Mouse (Mus musculus) midbrain, embryonic 10.5 days (tissue): ENCODE results near the gene Cckar. TPM values are rescaled to one million over a fixed set of nuclear protein-coding genes. Genes with fewer than 3 reads are reported as not detected.
"Not testable (repeated sequence)": the region's sequence is repeated elsewhere in the genome, so short reads cannot be mapped to it uniquely, and the experiment has no call there.

Source experiments
- DNase-seq: peaks from one replicate; pipeline ENCODE4 v3.0.0-alpha.2; 2017; ENCODE audit warnings: low spot score
- H3K27ac ChIP-seq: fragments of 300-500 bp; sonication (generic); replicated peaks from 2 replicates; pipeline ENCODE4 v1.5.1; 2016; ENCODE audit warnings: mild to moderate bottlenecking
- H3K27me3 ChIP-seq: fragments of 300-500 bp; sonication (generic); 2 replicates; pipeline ENCODE4 v1.6.1; 2016; ENCODE audit warnings: low read depth, mild to moderate bottlenecking; ENCODE audit not compliant: poor library complexity, severe bottlenecking
- H3K36me3 ChIP-seq: fragments of 300-500 bp; sonication (generic); 2 replicates; pipeline ENCODE4 v1.6.1; 2016; ENCODE audit warnings: mild to moderate bottlenecking, moderate library complexity
- H3K4me1 ChIP-seq: fragments of 300-500 bp; sonication (generic); 2 replicates; pipeline ENCODE4 v1.6.1; 2016
- H3K4me3 ChIP-seq: fragments of 300-500 bp; sonication (generic); 2 replicates; pipeline ENCODE4 v1.5.1; 2016; ENCODE audit warnings: mild to moderate bottlenecking, moderate library complexity
- H3K9me3 ChIP-seq: fragments of 300-500 bp; sonication (generic); replicated peaks from 2 replicates; pipeline ENCODE4 v1.6.1; 2016; ENCODE audit warnings: mild to moderate bottlenecking
- WGBS: fragments of 180-500 bp; shearing (Covaris S2); methylation state at CpG from one replicate; pipeline ENCODE4 v1.1.7; 2016; 5-methylcytosine and 5-hydroxymethylcytosine counted together
- polyA plus RNA-seq: library from polyadenylated mRNA; unstranded; fragments of >200 nt; fragmentation: Nextera tagmentation; extraction: Ambion mirVana; gene quantifications from 2 replicates; pipeline ENCODE4 v1.2.1, GENCODE M21; 2016

Cckar gene
- polyA plus RNA-seq, 1 experiment from 2014 or later, result 0.63 TPM

GRCm38 (mm10) chr5:53691577-53691976 is 15.9 kb downstream of the Cckar start:
- Histone ChIP-seq H3K9me3 (no peaks in the 10 kb centered on the region), H3K4me1 (no peaks in the 10 kb centered on the region), H3K27me3 (no peaks in the 10 kb centered on the region), H3K36me3 (no peaks in the 10 kb centered on the region), H3K27ac (no peak overlapping the region), H3K4me3 (no peak overlapping the region)
- 73% methylated on average over 3 of the region's 3 CpGs for WGBS
- no peak for DNase-seq

DNA sequence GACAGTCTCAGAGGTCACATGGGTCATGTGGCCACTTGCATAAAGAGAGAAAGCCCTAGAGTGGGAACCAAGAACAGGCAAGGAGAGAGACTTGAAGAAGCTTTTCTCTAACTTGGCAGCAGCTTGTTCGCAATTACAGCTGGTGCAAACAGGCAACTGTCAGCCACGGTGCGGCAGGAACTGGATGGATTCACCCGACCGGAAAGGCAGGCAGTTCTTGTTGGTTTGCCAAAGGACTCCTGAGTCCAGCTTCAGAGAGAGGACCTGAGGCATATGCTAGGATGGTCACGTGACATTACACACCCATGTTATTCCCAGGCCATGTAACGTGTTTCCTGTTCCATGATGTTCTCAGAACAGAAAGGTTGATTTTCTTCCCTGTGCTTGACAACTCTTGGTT is 19.2 kb downstream of the Cckar start:
- Histone ChIP-seq H3K9me3 (no peaks in the 10 kb centered on the region), H3K4me1 (peaks cover 8% of the 10 kb centered on the region; the same call in 1 of the 2 replicates), H3K4me3 (no peak overlapping the region), H3K36me3 (no peaks in the 10 kb centered on the region), H3K27ac (no peak overlapping the region), H3K27me3 (no peaks in the 10 kb centered on the region)
- DNase-seq, result no peak
- 88% methylated on average over 7 of the region's 7 CpGs for WGBS

- 96% methylated on average over 2 of the region's 2 CpGs for WGBS
- Histone ChIP-seq H3K36me3 (no peaks in the 10 kb centered on the region), H3K9me3 (no peaks in the 10 kb centered on the region), H3K27ac (no peak overlapping the region), H3K4me1 (peaks cover 8% of the 10 kb centered on the region; the same call in 1 of the 2 replicates), H3K4me3 (no peak overlapping the region), H3K27me3 (no peaks in the 10 kb centered on the region)
- DNase-seq, result no peak
Observed at GRCm38 (mm10) chr5:53686379-53686778, 21.1 kb downstream of the Cckar start.

- Histone ChIP-seq H3K27ac (no peak overlapping the region), H3K9me3 (no peaks in the 10 kb centered on the region), H3K4me1 (peaks cover 8% of the 10 kb centered on the region; the same call in 1 of the 2 replicates), H3K4me3 (no peak overlapping the region), H3K36me3 (no peaks in the 10 kb centered on the region), H3K27me3 (no peaks in the 10 kb centered on the region)
- no peak for DNase-seq
- 91% methylated on average over 4 of the region's 4 CpGs for WGBS
Observed at GRCm38 (mm10) chr5:53685623-53686022, 21.9 kb downstream of the Cckar start.

DNA sequence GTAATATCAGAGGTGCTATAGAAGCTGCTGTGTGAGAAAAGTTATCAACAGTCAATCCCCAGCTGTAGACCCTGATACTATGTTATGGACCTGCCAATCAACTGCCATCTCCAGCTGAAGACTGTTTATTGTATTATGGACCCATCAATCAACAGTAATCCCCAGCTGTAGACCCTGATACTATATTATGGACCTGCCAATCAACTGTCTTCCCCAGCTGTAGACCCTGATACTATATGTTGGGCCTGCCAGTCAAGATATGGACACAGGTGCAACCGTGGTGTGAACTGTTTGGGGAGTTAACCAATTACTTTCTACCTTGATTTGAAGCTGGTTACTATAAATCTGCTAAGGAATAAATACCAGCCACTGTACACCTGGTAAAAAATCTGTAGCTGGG is 23.1 kb downstream of the Cckar start:
- 95% methylated on average over 1 of the region's 1 CpGs for whole genome bisulfite sequencing
- DNase-seq, result no peak
- peaks cover 8% of the 10 kb centered on the region; the same call in 1 of the 2 replicates for H3K4me1 ChIP-seq
- H3K27ac ChIP-seq, result no peak overlapping the region
- no peaks in the 10 kb centered on the region for H3K36me3 ChIP-seq
- no peaks in the 10 kb centered on the region for H3K9me3 ChIP-seq
- H3K4me3 ChIP-seq, result no peak overlapping the region
- H3K27me3 ChIP-seq, result no peaks in the 10 kb centered on the region

DNA sequence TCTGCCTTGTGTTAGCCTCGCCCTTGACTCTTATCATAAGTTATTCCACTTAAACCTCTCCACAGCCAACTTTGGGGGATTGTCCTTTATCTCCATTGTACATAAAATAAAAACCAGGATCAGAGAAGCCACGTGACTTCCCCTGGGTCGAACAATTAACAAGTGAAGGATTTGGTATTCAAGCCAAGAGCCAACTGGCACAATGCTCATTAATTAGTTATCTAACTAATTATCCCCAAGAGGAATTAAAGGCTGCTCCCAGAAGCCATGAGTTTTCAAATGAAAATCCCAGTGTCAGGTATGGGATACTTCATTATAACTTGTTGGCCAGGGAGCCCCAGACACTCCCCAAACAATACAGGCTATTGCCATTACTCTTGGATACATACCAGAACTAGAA is 23.6 kb downstream of the Cckar start:
- no peaks in the 10 kb centered on the region for H3K36me3 ChIP-seq
- no peaks in the 10 kb centered on the region for H3K27me3 ChIP-seq
- no peak overlapping the region for H3K4me3 ChIP-seq
- H3K4me1 ChIP-seq, result peaks cover 8% of the 10 kb centered on the region; the same call in 1 of the 2 replicates
- H3K27ac ChIP-seq, result no peak overlapping the region
- WGBS, result 81% methylated on average over 3 of the region's 3 CpGs
- no peaks in the 10 kb centered on the region for H3K9me3 ChIP-seq
- no peak for DNase-seq

- H3K4me1 ChIP-seq, result 0 out of 2 replicates have a peak, but pooled peaks cover 5% of the 10 kb centered on the region
- 77% methylated on average over 6 of the region's 6 CpGs for whole genome bisulfite sequencing
Observed at GRCm38 (mm10) chr5:53679651-53680050, 27.9 kb downstream of the Cckar start.

DNA sequence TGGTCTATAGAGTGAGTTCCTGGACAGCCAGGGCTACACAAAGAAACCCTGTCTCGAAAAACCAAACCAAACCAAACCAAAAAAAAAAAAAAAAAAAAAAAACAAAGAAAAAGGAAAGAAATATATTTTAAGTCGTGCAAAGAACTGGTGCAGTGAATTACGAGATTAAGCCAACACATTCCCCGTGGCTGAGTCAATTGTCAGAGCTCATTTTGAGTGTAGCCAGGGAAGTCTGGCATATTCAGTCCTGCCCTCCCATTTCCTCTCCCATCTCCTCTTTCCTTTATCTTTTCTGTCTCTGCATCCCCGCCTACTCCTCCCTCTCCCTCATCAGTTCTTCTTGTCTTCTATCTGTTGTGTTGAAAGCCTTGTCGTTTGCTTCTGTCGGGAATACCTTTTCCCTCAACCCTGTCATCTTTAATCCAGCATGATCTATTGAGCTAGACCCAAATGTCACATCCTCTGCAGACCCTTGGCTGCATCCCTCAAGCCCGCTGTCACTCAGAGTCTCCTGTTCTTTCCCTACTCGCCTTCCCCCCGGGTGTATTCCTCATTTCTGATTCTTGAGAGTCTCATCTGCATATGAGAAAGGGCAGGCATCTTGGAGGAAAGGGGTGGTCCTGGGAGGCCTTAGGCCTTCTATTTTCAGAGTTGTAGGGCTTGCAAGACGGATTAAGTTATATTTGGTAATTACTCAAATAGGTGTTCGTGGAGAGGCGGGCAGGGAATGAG is 29.3 kb downstream of the Cckar start:
- no peak for DNase-seq
- WGBS, result 63% methylated on average over 13 of the region's 13 CpGs
- H3K4me3 ChIP-seq, result no peak overlapping the region
- no peaks in the 10 kb centered on the region for H3K9me3 ChIP-seq
- H3K27ac ChIP-seq, result no peak overlapping the region
- 0 out of 2 replicates have a peak, but pooled peaks cover 5% of the 10 kb centered on the region for H3K4me1 ChIP-seq
- no peaks in the 10 kb centered on the region for H3K36me3 ChIP-seq
- H3K27me3 ChIP-seq, result no peaks in the 10 kb centered on the region

More at GRCm38 (mm10) chr5:53679651-53680050, 27.9 kb downstream of the Cckar start:
- Histone ChIP-seq H3K36me3 (no peaks in the 10 kb centered on the region), H3K27me3 (no peaks in the 10 kb centered on the region), H3K4me3 (no peak overlapping the region), H3K9me3 (no peaks in the 10 kb centered on the region), H3K27ac (no peak overlapping the region)
- no peak for DNase-seq

DNA sequence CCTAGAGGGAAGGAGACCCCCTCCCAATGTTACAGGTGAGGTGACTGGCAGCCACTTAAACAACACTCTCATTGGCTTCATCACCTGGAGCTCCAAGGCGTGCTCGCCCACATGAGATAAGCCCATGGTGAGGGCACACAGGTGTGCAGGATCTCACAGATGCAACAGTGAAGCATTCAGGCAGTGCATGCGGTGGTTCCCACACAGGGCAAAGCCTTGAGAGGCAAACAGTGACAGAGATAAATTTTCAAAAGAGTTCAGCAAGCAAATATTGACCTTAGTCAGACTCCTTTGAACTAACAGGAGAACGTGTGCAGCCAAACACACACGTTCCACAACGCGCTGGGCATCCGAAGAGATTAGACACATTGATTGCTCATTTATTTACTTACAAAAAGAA is 30.8 kb downstream of the Cckar start:
- H3K27ac ChIP-seq, result no peak overlapping the region
- H3K9me3 ChIP-seq, result no peaks in the 10 kb centered on the region
- no peak for DNase-seq
- 92% methylated on average over 8 of the region's 8 CpGs for WGBS
- H3K4me3 ChIP-seq, result no peak overlapping the region
- no peaks in the 10 kb centered on the region for H3K36me3 ChIP-seq
- 0 out of 2 replicates have a peak, but pooled peaks cover 5% of the 10 kb centered on the region for H3K4me1 ChIP-seq
- no peaks in the 10 kb centered on the region for H3K27me3 ChIP-seq

- H3K9me3 ChIP-seq, DNase-seq, H3K36me3 ChIP-seq, H3K27me3 ChIP-seq, H3K27ac ChIP-seq, H3K4me1 ChIP-seq, H3K4me3 ChIP-seq: not testable (repeated sequence)
- WGBS, result 94% methylated on average over 6 of the region's 6 CpGs
Observed at GRCm38 (mm10) chr5:53673493-53674150, 33.9 kb downstream of the Cckar start.

GRCm38 (mm10) chr5:53672352-53672751 is 35.2 kb downstream of the Cckar start:
- no peak overlapping the region for H3K4me3 ChIP-seq
- no peak overlapping the region for H3K27ac ChIP-seq
- no peaks in the 10 kb centered on the region for H3K9me3 ChIP-seq
- H3K27me3 ChIP-seq, result no peaks in the 10 kb centered on the region
- WGBS, result 38% methylated on average over 5 of the region's 5 CpGs
- DNase-seq, result peak; percentile 75
- no peaks in the 10 kb centered on the region for H3K4me1 ChIP-seq
- no peaks in the 10 kb centered on the region for H3K36me3 ChIP-seq

DNA sequence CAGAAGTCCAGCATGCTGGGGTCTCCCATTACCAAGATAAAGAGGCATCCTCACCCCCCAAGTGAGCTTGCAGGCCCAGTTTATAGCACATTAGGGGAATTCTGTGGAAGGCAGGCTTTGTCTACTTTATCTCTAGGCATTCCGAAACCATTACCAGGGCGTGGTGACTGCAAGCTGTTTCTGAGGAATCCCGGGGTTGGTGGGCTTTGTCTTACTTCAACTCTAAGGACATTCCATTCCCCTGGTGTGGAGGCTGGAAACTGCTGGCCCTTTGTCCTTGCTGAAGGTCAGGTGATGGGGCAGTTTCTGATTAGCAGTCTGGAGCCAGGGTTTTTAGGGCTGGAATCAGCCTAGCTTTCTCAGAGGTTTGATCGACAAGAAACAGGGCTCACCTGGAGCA is 36.0 kb downstream of the Cckar start:
- no peaks in the 10 kb centered on the region for H3K4me1 ChIP-seq
- H3K36me3 ChIP-seq, result no peaks in the 10 kb centered on the region
- no peak for DNase-seq
- no peak overlapping the region for H3K4me3 ChIP-seq
- H3K9me3 ChIP-seq, result no peaks in the 10 kb centered on the region
- no peak overlapping the region for H3K27ac ChIP-seq
- H3K27me3 ChIP-seq, result no peaks in the 10 kb centered on the region
- WGBS, result 68% methylated on average over 4 of the region's 4 CpGs

DNA sequence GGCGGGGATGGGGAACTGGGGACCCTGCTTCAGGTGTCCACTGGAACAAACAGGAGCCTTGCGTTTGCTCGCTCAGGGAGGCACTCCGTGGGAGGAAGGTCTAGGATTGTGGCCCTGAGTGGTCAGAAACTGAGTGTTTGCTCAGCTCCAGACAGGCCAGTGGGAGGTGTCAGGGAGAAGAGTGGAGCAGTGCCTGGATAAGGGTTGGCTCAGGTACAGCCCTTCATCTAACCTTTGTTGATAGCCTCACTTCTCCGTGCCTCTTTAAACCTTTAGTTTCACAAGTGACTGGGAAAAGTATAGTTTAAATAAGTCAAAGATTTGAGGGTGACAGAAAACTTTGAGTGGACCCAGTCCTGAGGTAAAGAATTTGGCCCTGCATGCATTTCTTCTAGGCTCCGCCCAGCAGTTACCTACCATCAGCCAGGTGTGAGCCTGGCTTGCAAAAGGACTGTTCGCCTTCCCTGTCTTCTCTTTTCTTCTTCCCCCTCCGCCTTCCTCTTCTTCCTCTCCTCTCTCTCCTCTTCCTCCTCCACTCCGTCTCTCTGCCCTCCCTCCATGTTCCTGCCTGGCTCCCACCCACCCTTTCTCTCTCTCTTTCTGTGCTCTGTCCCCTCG is 37.1 kb downstream of the Cckar start:
- WGBS, result 90% methylated on average over 10 of the region's 10 CpGs
- Histone ChIP-seq H3K27me3 (no peaks in the 10 kb centered on the region), H3K27ac (no peak overlapping the region), H3K9me3 (no peaks in the 10 kb centered on the region), H3K36me3 (no peaks in the 10 kb centered on the region), H3K4me3 (no peak overlapping the region), H3K4me1 (no peaks in the 10 kb centered on the region)
- no peak for DNase-seq
